Mouse (Mus musculus) retina, postnatal 1 day (tissue): ENCODE measurements at regions not wholly inside any gene's neighbourhood (a gene's known extent, or its start where the extent isn't known, plus 50 kb on each side); places are given as distances from the start of the nearest gene placed in this dataset.

Experiments
- DNase-seq: peaks from one replicate; pipeline ENCODE4 v3.0.0-alpha.2; 2012

DNA sequence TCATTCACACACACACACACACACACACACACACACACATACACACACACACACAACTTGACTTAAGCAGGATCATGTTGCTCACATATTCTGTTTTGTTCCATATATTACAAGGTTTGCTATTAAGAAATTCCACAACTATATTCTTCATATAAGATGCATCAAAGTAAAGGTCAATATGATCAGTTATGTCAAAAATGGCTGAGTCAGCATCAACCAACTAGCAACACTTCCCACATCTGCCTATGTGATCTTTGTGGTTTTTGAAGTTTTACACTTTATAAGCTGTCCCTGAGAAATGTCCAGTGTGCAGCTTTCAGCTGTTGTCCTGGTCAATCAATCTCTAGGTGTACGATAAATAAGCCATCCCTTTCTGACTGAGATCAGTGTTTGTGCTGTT is 1339.3 kb upstream of the Dsel start:
- no peak for DNase-seq

DNA sequence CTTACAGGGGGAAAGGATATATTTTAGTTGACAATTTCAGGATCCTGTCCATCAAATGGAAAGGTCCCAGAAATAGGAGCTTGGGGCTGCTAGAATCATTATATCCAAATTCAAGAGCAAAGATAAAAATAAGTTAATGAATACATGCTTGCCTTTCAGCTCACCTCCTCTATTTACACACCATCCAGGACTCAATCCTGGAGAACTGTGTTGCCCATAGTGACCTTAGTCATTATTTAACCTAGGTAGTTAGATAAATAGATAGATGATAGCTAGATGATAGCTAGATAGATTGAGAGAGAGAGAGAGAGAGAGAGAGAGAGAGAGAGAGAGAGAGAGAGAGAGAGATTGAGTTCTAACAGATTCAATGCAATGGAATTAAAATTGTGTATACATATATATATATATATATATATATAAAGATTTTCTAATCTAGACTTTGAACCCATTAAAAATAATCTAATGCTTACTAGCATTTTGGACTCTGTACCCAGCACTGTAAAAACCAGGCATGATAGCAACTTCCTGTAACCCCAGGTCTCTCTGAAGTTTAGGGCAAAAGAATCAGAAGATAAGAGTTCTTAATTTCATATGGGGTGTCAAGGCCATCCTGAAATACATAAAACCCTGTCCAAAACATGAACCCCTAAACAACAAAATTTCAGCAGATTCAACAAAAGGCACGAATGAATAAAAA is 1329.5 kb upstream of the Dsel start:
- no peak for DNase-seq

DNA sequence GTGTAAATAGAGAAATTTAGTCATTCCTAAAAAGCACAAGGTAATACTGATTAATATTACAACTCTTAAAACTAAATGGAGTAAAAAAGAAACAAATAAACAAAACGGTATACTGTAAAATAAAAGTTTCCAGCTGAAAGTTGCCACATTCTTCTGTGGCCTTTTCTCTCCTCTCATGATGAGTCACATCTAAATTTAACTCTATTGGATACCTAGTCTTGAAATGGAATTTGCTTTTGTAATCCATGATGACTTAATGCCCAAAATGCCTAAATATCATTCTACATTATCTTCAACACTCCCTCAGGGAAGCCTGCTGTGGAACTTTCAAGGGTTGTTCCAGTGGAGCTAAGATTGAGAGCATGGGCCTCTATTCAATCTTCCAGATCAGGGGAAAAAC is 1298.5 kb upstream of the Dsel start:
- DNase-seq, result no peak
